Mouse (Mus musculus): ENCODE data around the gene Nudcd2.
"Not testable (repeated sequence)": the region's sequence is repeated elsewhere in the genome, so short reads cannot be mapped to it uniquely, and the experiment has no call there.

Nudcd2 gene

DNA sequence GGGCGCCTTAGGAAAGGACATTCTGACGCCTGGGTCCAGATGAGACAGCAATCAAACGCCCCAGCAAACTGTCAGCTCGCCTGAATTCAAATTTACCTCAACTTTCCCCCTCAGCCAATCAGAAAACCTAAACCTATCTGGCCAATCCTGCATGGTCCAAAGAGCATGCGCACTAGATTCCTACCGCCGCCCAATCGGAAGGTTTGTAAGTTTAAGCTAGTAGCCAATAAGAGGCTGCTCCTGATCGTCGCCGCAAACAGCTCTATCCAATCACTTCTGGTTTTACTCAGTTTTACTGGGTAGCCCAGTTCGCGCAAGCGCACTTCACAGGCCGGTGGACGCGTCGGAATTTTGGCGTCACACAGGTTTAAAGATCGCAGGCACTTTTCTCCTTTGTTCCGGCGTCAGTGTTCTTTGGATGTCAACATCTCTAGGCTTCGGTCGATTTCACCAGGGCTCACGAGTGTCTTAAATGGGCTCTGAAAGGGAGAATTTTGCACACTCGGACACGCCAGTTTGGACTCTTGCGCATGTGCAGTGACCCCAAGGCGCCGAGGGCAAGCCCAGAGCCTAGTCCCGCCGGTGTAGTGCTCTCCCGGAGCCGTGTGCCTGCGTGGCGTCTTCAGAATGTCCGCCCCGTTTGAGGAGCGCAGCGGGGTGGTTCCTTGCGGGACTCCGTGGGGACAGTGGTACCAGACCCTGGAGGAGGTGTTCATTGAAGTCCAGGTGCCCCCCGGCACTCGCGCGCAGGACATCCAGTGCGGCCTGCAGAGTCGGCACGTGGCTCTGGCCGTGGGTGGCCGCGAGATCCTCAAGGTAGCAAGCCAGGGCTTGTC lies at the start of gene Nudcd2, which contains the start of gene Hmmr:
Gene Nudcd2 (plus strand): TSS at position 329 of the 836 bp plus-strand sequence.
Gene Hmmr (minus strand): TSS at position 84 of the 836 bp plus-strand sequence.
- peak; percentile 92 for DNase-seq

DNA sequence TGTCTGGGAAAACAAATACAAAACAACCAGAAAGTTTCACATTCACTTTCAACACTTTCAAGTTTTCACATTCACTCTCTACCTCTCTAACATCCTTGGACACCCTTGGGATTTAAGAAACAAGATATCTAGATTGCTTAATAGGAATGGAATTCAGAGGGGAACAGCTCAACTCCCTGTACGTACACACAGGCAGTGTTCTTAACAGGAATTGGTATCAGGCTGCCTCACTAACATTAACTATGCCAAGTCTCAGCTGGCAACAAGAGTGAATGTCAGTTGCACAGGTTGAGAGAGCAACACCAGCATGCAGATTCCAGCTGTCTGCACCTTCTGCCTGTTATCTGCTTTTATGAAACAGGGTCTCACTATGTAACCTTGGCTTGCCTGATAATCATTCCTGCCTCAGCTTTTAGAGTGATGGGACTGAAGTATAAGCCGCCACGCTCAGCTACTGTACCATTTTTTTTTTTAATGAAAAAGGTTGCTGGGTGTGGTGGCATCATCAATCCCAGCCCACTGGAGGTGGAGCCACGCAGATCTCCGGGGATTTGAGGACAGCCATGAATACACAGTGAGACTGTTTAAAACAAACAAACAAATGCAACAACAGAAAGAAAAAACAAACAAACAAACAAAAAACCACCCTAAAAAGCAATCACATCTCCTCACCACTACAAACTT lies 42.9 kb upstream of the Nudcd2 start:
- DNase-seq: no peak

DNA sequence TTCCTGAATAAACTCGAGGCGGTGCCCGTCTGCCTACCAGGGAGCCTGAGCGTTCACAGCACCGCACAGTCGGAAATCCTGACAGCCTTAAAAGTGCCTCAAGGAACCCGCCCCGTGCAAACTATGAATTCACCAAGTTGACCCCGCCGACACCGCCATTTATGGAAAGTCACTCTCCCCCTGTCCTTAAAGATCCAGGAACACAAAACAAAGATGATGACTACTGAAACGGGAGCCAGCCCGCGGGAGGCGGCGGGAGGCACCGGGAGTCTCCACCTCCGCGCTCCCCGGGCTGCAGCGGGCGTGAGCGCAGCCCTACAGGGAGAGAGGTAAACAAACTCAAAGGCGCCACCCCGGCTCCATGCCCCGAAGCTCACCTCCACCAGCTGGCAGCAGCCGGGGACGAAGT lies 41.4 kb upstream of the Nudcd2 start:
- DNase-seq: no peak

DNA sequence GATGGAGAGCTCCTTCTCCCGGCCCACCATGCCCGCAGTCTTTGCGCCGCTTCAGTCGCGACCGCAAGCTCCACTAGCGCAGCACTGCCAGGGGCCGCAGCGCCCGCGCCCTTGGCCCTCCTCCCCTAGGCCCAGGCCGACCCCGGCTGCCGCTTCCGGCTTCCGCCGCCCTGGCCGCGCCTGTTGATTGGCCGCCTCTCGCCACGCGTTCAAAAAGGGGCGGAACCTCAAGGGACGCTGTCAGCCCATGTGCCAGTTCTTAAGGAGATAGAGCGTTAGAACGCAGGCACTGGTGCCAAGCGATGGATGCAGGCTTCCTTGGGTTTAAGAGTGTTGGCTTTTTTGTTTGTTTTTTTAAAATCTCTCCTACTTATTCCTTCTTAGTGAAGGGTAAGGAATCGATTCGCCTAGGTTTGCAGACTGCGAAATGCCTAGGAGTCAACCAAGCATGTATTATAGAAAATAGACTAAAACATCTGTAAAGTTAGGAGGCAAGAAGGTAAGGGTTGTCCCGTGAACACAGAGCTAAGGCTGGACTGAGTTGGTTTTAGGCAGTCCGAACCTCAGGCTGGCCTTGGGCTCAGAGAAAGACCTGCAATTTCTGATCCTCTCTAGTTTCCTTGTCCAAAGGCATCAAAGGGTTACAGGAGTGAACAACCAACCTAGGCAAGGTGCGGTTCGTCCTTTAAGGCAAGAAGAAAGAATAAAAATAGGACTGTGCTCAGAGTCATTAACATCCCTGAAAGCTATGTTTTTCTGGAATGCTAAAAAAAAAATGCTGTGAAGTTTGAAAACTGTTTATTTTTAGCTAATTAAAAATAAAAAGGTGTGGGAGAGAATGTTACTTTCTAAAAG lies 40.7 kb upstream of the Nudcd2 start:
- peak; percentile 94 for DNase-seq

DNA sequence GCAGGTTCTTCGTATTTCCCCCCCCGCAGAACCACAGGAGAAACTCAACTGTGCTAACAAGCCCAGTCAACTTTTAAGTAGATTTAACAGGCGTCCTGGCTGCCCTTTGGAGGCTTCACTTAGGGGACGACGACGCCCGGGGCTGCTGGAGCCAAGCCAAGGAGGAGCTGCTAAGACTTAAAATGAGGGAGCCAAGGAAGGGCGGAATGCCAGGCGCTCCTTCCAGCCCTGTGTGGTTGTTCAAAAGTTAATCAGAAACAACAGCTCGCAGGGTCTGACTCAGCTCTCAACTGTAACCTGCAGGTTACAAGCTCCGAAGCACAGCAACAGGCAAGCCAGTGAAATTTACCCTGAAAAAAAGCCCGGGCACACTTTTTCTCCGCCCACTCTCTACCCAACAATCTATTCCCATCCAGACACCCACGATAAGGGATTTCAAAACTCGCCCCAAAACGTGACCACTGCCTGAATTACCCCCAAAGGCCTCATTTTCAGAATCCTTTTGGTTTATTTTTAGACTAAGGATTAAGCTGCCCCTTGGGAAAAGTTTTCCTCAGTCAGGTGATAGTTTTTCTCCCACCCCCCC lies 40.0 kb upstream of the Nudcd2 start:
- peak; percentile 77 for DNase-seq

DNA sequence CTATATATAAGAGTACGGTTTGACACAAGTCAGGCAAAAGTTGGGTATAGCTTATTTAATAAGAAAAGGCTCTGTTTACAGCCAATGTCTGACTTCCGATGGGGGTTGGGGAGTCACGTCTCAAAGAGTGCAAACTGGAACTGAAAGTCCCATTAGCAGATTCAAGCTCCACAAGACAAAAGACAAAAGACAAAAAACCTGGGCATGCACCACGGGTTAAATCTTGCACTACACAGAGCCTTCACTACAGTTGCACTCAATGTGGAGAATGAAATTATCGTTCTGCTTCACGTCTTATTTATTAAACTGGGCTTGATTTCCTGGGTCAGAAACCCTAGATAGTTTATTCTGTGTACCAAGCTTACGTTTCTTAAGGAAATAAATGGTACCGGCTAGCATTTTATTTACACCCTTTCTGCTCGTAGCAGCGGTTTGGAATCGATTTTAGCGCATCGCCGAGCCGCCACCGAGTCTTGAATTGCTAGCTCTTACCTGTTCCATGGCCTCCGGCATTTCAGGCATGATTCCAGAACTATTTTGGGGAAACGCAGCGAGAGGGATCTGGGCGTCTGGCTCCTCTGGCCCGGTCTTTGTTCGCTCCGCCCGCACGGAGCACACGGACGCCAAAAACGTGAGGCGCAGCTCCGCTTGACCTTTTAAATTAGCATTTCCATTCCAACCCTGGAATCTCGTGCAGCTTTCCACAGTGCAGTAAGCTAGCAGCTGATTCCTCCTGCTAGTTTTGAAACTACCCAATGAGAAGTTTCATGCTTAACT lies 39.0 kb upstream of the Nudcd2 start:
- peak; percentile 65 for DNase-seq

DNA sequence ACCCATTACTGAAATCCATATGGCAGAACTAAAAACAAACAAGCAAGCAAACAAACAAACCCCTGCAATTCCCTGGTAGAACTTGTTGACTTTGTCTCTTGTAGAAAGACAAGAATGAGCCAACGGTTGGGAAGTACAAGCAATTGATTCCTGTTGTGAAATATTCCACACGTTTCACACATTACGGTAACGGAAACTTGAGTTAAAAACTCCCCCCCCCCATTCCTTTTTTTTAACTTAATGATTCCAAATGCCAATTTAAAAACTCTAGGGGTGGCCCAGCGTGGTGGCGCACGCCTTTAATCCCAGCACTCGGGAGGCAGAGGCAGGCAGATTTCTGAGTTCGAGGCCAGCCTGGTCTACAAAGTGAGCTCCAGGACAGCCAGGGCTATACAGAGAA lies 38.4 kb upstream of the Nudcd2 start, which contains the start of gene Mat2b:
Gene Mat2b (minus strand): TSS at position 101 of the 400 bp plus-strand sequence.
- DNase-seq: no peak

DNA sequence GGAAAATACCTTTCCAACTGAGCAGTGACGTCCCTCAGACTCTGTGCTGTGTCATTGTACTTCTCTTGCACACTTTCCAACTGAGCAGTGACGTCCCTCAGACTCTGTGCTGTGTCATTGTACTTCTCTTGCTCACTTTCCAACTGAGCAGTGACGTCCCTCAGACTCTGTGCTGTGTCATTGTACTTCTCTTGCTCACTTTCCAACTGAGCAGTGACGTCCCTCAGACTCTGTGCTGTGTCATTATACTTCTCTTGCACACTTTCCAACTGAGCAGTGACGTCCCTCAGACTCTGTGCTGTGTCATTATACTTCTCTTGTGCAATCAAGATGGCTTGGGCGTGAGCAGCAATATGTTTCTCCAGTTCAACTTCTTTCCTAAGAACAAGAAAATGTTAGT lies 23.6 kb upstream of the Nudcd2 start:
- not testable (repeated sequence) for DNase-seq

DNA sequence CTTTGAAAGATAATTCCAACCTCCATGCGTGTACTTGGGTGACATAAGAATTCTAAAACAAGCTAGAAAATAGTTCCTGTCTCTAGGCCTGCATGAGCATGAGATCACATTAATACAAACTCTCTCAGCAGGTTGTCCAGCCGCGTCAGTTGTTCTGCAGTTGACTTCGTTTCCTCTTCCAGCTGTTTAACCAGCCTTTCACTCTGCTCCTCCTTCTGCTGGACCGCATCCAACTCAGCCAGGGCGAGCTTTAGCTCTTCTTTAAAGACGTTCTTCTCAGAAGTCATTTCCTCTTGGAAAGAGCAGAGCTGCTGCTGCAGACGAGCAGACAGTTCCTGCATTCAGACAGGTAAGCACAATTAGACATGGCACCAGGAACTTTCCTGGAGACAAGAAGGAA lies 19.6 kb upstream of the Nudcd2 start:
- DNase-seq: peak; percentile 26

DNA sequence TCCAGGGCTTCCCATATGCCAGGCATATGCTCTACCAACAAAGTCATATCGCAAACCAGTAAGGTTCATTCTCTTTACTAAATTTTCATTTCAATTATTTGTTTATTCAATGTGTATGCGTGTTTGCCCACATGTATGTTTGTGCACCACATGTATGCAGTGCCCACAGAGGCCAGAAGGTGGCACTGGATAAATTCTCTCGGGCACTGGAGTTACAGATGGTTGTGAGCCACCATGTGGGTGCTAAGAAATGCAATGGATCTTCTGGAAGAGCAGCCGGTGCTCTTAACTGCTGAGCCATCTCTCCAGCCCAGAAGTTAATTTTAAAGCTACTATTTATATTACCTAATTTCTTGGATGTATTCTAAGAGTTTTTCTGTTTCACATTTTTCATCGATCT lies 17.9 kb upstream of the Nudcd2 start:
- DNase-seq: no peak

DNA sequence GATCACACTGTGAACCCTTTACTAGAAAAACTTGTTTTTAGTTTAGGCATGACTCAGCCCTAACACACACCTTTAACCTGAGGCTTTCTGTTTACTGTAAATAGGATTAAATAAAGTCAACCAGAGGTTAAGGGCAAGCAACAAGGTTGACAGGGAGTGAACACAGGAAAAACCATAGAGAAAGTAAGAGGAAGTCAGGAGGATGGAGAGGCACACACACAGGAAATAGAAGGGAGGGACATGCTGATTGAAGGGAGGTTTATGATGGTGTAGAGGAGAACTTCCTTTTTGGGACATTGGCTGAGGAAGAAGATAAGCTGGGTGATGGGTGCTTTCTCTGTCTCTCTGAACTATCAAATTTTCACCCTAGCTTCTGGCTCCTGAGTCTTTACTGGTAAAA lies 15.1 kb upstream of the Nudcd2 start:
- no peak for DNase-seq

DNA sequence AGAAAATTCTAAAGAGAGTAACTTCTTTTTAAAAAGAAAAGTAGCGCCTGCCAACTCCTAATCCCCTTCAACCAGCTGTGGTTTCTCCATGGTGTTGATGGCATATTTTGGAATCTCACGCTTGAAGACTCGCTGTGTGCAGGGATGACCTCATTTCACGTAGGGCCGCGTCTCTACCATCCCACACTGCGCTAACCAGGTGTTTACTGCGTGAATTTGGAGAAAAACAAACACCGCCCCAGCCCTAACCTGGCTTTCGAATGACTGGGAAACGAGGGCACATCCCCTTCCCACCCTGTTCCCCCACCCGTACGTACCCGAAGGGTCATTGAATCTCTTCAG lies 499 bp upstream of the Nudcd2 start:
- no peak for DNase-seq

DNA sequence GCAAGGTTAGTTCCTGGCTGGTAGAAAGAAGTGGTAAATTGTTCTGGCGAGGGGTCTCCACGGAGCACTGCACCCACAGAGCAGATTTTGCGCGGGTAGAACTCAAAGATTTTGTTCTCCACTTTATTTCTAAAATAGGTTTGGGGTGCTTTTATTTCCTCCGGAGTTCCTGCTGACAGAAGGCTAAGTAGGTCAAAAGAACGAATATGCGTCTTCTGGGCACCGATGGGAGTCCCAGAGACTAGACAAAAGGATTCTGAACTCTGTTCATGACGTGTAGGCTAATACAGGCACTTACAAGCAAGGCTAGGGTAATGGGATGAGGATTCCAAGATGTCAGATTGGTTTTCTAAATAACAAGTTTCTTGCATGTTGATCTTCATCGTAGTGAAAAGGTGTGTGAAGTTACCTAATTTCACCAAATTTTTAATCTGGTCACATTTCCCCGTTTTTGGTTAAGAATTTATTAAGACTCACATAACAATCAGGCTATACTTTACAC lies 835 bp downstream of the Nudcd2 start:
- no peak for DNase-seq

DNA sequence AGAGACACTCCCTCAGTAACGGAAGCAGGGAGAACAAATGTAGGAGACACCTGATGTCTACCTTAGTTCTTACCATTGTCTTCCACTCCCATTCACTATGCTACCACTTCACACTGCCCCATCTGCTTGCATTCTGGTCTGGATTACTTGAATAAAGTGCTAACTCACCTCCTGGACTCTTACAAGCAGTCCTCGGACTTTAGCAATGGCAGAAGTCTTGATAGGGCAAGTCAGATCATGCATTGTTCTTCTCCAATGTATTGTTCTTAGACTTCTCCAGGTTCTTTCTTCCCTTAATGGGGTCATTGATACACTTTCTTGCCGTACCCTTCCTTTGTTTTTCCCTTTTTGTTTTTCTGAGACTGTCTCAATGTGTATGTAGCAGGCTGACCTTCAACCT lies 3.9 kb downstream of the Nudcd2 start:
- DNase-seq: no peak

DNA sequence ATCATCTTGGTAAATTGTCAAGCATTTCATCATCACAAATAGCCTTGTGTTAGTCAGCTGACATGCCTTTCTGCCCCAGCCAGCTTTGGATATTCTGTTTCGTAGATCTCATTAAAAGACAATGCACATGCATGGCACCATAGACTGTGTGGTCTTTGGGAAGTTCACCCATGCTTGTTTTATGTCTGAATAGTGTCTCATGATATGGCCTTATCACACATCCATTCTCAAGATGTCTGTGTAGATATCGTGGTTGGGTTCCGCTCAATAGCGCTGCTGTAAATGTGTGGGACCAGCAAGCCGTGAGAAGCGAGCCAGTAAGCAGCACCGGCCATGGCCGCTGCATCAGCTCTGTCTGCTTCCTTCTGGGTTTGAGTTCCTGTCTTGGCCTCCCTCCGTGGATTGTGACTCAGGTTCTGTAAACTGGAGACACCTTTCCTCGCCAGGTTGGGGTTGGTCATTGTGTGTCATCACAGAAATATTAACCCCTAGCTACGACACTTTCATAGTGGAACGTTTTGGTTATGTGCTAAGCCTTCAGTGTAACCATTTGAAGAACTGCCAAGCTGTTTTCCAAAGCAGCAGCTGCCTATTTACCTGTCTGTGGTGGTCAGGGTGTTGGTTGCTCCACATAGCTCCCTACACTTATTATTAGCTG lies 8.3 kb downstream of the Nudcd2 start:
- no peak for DNase-seq

DNA sequence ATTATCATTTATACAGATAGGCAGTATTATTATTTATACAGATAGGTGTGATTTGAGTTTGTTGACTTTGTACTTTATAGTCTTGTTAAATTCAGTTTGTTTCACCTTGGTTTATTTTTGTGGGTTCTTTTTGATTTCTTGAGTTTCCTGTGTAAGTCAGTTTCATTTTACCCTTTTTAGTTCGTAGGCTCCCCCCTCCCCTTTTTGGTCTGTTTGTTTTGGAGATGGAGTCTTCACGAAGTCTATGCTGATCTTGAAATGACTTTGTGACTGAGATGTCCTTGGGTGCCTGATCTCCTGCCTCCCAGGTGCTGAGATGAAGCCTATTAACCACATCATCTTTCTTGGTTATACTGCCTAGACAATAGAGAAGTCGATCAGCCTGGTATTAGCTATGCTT lies 10.9 kb downstream of the Nudcd2 start:
- DNase-seq: no peak

DNA sequence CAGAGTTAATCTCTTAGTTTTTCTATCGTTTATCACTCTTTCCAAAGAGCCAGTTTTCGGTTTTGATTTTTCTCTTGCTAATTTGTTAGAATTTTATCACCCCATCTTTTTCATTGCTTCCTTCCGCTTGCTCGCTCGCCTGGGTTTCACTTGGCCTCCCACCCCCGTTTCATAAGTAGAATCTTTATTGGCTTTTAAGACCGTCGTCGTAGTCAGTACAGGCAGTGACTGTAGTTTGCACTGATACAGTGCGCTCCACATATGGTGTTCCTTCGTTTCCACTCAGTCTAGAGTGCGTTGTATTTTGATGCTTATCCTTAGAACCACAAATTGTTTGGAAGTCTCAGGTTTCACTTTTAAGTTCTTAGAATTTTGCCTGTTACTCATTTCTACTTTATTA lies 12.9 kb downstream of the Nudcd2 start:
- DNase-seq: no peak

DNA sequence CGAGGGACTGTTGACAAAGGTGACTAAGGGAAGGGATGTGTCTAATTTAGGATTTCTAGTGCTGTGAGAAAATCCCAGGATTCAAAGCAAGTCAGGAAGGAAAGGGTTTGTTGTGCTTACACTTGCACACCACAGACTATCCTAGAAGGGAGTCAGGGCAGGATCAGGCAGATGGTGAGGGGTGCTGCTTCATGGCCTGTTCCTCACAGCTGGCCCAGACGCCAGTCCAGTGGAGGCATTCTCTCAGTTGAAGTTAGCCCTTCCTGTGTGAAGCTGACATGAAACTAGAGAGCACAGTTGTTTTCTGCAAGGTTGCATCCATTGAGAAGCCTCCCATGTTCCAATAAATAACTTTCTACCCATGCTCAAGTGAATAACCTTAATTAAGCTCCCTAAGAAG lies 14.2 kb downstream of the Nudcd2 start:
- DNase-seq: no peak

DNA sequence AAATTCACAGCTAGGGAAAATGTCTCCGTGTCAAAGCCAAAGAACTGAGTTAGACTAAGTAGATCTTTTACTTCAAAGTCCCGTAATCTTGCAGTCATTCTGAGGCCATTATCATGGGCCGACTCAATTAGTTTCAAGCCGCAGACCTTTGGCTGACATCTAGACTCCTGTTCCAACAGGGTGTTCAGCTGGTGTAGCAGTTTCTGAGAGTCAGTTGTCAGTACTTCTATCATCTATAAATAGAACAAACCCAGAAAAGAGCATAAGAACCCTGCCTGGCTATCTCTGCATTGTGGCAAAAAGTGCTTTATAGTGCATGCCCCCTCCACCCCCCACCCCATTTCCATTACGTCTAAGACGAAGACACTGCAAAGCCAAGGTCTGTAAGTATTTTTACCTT lies 20.4 kb downstream of the Nudcd2 start:
- no peak for DNase-seq

DNA sequence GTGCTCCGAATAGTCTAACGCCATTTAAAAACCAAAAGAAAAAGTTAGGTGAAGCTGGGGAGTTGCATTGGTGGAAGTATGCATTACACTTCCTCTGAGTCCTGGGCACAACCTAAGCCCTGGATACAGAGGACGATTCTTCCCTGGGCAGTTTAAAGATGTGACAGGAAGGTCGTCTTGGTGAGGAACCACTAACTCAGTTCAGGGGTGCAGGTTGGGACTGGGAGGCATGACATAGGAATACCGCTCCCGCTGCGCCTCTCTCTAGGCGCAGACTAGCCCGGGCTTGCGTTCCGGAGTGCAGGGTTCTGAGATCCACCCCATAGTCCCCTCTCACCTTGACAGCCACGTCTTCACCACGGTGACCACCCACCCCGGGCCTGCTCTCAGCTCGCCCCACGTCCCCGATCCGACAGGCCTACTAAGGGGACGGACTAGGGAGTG lies 21.2 kb downstream of the Nudcd2 start:
- no peak for DNase-seq

DNA sequence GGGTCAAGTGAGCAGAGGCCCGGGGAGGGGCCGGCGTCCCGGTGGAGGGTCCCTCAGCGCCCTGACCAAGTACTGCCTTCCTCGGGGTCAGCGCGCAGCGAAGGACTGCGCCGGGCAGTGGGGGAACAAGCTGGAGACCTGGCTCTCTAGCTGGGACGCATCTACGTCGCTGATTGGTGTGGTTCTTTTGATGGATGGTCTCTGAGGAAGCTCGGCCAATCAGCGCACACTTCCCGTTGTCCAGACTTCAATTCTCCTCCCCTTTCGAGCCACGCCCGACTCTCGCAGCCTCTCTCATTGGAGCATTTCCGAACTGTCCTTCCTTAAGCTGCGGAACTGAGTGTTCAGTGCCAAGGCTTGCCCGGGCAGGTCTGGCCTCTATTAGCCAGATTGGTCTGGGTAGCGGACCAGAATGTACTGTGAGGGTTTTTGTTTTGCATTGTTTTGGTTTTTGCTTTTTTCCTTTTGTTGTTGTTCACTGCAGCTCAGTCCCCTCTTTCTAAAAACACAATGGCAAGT lies 21.7 kb downstream of the Nudcd2 start, which contains the start of gene Ccng1:
Gene Ccng1 (minus strand): TSS at position 203 of the 519 bp plus-strand sequence.
- DNase-seq: peak; percentile 92
